Mouse (Mus musculus) liver, embryonic 14.5 days (tissue): ENCODE measurements around the gene Mgat1. TPM values are rescaled to one million over a fixed set of nuclear protein-coding genes. Genes with fewer than 3 reads are reported as not detected.

Experiments used
- ATAC-seq: fragments of 200-750 bp; cut with Nextera tagmentation; 2 replicates; pipeline ENCODE4 v1.8.0; 2017; ENCODE audit warnings: moderate number of reproducible peaks, mild to moderate bottlenecking, moderate library complexity; ENCODE audit not compliant: insufficient read depth
- DNase-seq, 3 experiments: peaks; one replicate each; pipeline ENCODE4 v3.0.0-alpha.2; 2012 to 2013; ENCODE audit warnings: low read depth in 3 of 3, low spot score in 3 of 3
- H3K27ac ChIP-seq: fragments of 300-500 bp; sonication (generic); 2 replicates; pipeline ENCODE4 v1.5.1; 2014; ENCODE audit warnings: moderate library complexity, mild to moderate bottlenecking, control low read depth, inconsistent platforms
- H3K27me3 ChIP-seq: fragments of 300-500 bp; sonication (generic); 2 replicates; pipeline ENCODE4 v1.6.1; 2014; ENCODE audit warnings: mild to moderate bottlenecking, low read length, moderate library complexity; ENCODE audit not compliant: control insufficient read depth, insufficient read depth
- H3K36me3 ChIP-seq: fragments of 300-500 bp; sonication (generic); replicated peaks from 2 replicates; pipeline ENCODE4 v1.6.1; 2014; ENCODE audit warnings: low read depth; ENCODE audit not compliant: control insufficient read depth, insufficient read depth
- H3K4me1 ChIP-seq, 2 experiments: fragments of 200-500 bp in 1 of 2; fragments of 300-500 bp in 1 of 2; sonication (generic) in 1 of 2; replicated peaks; 2 replicates each; pipeline ENCODE4 v1.6.1; 2012 to 2014; ENCODE audit warnings: antibody characterized with exemption in 1 of 2, inconsistent platforms in 1 of 2, low read length in 1 of 2; ENCODE audit not compliant: control insufficient read depth in 2 of 2, insufficient read depth in 2 of 2
- H3K4me2 ChIP-seq: fragments of 300-500 bp; sonication (generic); 2 replicates; pipeline ENCODE4 v1.6.1; 2014; ENCODE audit warnings: low read depth, mild to moderate bottlenecking, control low read depth, moderate library complexity
- H3K4me3 ChIP-seq, 2 experiments: fragments of 200-500 bp in 1 of 2; fragments of 300-500 bp in 1 of 2; sonication (generic) in 1 of 2; 2 replicates each; pipeline ENCODE4 v1.5.1; 2012 to 2014; ENCODE audit warnings: low read depth in 2 of 2, low read length in 2 of 2, mild to moderate bottlenecking in 2 of 2, control low read depth in 1 of 2, inconsistent platforms in 1 of 2, moderate library complexity in 1 of 2; ENCODE audit not compliant: insufficient read depth in 1 of 2
- H3K9ac ChIP-seq: fragments of 300-500 bp; sonication (generic); replicated peaks from 2 replicates; pipeline ENCODE4 v1.6.1; 2014; ENCODE audit warnings: mild to moderate bottlenecking, control low read depth, moderate library complexity
- H3K9me3 ChIP-seq: fragments of 300-500 bp; sonication (generic); 2 replicates; pipeline ENCODE4 v1.6.1; 2016; ENCODE audit warnings: low read length, mixed read lengths; ENCODE audit not compliant: control insufficient read depth
- CTCF ChIP-seq: IDR thresholded peaks from 2 replicates; pipeline ENCODE4 v1.5.1; 2016; ENCODE audit warnings: antibody characterized with exemption, low read depth, control low read depth
- EP300 ChIP-seq: IDR thresholded peaks from 2 replicates; pipeline ENCODE4 v1.6.1; 2016; ENCODE audit warnings: antibody characterized with exemption, low read depth
- WGBS: fragments of 180-500 bp; shearing (Covaris S2); extraction: QIAGEN DNeasy Blood & Tissue Kit; methylation state at CpG from one replicate; pipeline ENCODE4 v1.1.7; 2014; ENCODE audit not compliant: insufficient replicate concordance; 5-methylcytosine and 5-hydroxymethylcytosine counted together
- polyA plus RNA-seq, 2 experiments: library from polyadenylated mRNA; depleted of rRNA in 1 of 2; stranded (reverse) in 1 of 2; unstranded in 1 of 2; fragments of >200 nt; fragmentation: Nextera tagmentation in 1 of 2; extraction: Ambion mirVana in 1 of 2; gene quantifications; 2 replicates each; pipeline versions ENCODE4 v1.2.1 to v1.2.3; 2012 to 2014

Gene Mgat1
- polyA plus RNA-seq, 2 experiments: 22.6 to 22.8 TPM

DNA sequence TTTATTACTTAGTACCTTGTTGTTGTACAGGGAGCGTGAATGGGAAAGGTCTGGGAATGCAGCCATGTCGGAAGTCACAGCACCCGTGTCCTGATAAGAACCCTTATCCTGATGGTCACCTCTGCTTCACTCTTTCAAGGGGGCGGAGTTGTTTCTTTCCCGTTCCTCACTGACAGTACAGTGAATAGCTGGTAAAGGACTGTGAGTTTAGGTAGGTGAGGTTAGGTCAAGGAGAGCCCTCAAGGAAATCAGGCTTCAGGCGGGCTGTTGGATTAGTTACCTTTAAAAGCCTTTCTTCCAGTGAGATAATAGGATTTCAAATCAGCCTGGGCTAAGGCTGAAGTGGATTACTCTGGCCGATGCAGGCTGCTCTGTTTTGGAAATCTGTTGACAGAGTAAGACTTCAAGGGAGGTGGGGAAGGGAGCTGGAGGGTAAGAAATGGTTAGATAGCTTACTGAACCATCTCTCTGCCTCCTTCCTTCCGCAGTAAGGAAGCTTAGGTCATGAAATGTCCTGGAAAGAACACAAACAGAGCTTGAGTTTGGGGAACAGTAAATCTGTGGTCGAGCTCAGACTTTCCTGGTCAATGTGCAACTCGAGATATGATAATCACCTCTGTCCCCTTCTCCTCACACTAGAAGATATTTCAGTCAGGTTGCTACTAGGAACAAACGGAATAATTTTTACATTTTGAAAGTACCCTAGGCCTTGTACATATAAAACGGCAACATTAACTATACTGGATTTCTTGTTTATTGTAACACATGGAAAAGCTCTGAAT, 1.8 kb downstream of the Mgat1 start:
- TF ChIP-seq EP300 (no peak), CTCF (no peak)
- Histone ChIP-seq H3K36me3 (no peaks in the 10 kb centered on the region), H3K27ac (peak overlapping the region; percentile 43), H3K4me1 (peaks cover 43 to 55% of the 10 kb centered on the region in 2 experiments), H3K4me2 (peak overlapping the region; percentile 96), H3K9me3 (no peaks in the 10 kb centered on the region), H3K27me3 (no peaks in the 10 kb centered on the region), H3K4me3 (peak overlapping the region; percentile 48 to 68), H3K9ac (peak overlapping the region; percentile 43)
- DNase-seq (no peak), ATAC-seq (no peak)
- WGBS: 7% methylated on average over 12 of the region's 12 CpGs

- Histone ChIP-seq H3K9ac (no peak overlapping the region; the same call in 1 of the 2 replicates), H3K9me3 (no peaks in the 10 kb centered on the region), H3K27me3 (no peaks in the 10 kb centered on the region), H3K27ac (no peak overlapping the region; the same call in 1 of the 2 replicates), H3K4me3 (peak overlapping the region in 1 of 2 experiments; percentile 68; a peak in 2 of 4 replicates), H3K4me1 (peaks cover 46 to 61% of the 10 kb centered on the region in 2 experiments), H3K4me2 (peak overlapping the region; percentile 96), H3K36me3 (no peaks in the 10 kb centered on the region)
- no peak for ATAC-seq
- DNase-seq: no peak
- WGBS: 58% methylated on average over 4 of the region's 4 CpGs
- no peak for TF ChIP-seq CTCF
- no peak for TF ChIP-seq EP300
Measured at GRCm38 (mm10) chr11:49246523-49246922, 2.5 kb downstream of the Mgat1 start.

DNA sequence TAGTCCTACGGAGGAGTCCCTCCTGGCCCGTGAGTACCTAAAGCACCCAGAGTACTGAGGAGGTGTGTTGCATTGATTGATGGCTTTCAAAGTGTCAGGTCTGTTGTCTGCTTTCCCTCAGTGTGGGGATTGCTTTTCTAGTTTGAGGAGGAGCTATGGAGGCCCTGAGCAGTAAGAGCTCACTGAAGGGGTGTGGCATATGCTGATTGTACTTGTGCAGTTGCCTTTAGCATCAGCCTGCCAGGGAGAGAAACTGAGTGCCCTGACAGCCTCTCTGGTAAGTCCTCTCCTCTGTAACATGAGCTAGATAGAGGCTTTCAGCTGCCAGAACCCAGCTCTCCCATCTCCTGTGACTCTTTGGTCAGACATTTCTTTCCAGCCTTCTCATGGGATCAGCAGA, 3.3 kb downstream of the Mgat1 start:
- Histone ChIP-seq H3K4me2 (peak overlapping the region; percentile 96), H3K9me3 (no peaks in the 10 kb centered on the region), H3K27me3 (no peaks in the 10 kb centered on the region), H3K4me1 (peaks cover 50 to 67% of the 10 kb centered on the region in 2 experiments), H3K36me3 (no peaks in the 10 kb centered on the region), H3K27ac (no peak overlapping the region), H3K4me3 (no peak overlapping the region), H3K9ac (no peak overlapping the region)
- no peak for TF ChIP-seq CTCF
- TF ChIP-seq EP300: no peak
- no peak for DNase-seq
- ATAC-seq: no peak
- WGBS: 57% methylated on average over 2 of the region's 2 CpGs

DNA sequence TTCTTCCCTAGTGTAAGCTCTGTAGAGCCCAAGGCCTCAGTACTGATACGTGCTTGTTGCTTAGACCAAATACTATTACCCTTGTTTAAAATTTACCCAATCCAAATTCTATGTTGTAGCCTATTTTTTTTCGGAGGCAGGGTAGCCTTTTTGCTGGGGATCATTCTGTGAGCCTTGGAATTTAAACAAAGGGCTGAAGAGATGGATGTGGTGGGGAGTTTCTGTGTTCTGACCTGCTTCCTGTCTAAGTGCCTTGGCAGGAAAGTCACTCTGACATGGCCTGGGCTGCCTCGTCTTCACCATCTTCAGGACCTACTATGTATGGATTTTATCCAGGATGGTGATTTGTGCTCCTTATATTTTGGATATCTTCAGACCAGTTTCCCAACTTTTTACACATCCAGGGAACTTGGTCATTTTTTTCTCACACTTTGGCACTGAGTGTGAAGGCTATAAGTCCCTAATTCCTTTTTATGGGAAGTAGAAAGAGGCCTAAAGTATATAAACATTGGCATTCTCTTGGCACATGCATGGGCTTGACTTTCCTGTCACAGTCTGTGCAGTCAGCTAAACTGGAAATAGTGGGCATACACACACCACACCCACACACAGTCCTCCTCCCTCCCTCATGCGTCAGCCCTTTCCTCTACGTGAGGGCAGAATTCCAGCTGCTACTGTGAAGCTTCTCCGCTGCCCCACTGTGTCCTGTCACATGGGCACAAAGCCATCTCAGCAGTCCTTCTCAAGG, 4.4 kb downstream of the Mgat1 start:
- H3K27me3 ChIP-seq: no peaks in the 10 kb centered on the region
- no peak overlapping the region; the same call in 1 of the 2 replicates for H3K4me2 ChIP-seq
- no peak overlapping the region for H3K9ac ChIP-seq
- peaks cover under 1% of the 10 kb centered on the region for H3K36me3 ChIP-seq
- DNase-seq: no peak
- no peaks in the 10 kb centered on the region for H3K9me3 ChIP-seq
- peaks cover 47 to 67% of the 10 kb centered on the region in 2 experiments for H3K4me1 ChIP-seq
- no peak for TF ChIP-seq CTCF
- TF ChIP-seq EP300: no peak
- no peak for ATAC-seq
- no peak overlapping the region for H3K27ac ChIP-seq
- no peak overlapping the region for H3K4me3 ChIP-seq
- 53% methylated on average over 6 of the region's 6 CpGs for WGBS
